Mouse (Mus musculus): ENCODE measurements at regions not wholly inside any gene's neighbourhood (a gene's known extent, or its start where the extent isn't known, plus 50 kb on each side); places are given as distances from the start of the nearest gene placed in this dataset.

GRCm38 (mm10) chr15:5414401-5414800, 170.4 kb upstream of the Ptger4 start:
- DNase-seq = no peak

DNA sequence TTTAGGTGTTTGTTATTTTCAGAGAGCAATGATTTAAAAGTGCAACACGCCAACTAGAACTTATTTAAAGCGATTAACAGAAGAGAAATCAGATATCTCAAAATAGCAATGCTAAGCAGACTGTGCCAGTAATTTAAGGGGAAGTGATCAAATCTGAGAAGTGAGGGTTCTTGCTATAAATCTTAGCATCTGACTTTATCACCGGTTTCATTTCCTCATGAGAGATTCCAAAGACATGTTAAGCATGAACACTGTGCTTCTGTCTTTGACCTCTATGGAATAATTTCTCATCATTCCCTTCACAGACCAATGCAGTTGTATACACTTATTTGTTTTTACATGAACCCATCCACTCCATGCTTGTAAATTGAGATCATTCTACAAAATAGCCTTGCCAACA, 172.0 kb upstream of the Ptger4 start:
- no peak for DNase-seq

- DNase-seq = no peak
These were observed 182.7 kb upstream of the Ptger4 start for GRCm38 (mm10) chr15:5426641-5427040.

DNA sequence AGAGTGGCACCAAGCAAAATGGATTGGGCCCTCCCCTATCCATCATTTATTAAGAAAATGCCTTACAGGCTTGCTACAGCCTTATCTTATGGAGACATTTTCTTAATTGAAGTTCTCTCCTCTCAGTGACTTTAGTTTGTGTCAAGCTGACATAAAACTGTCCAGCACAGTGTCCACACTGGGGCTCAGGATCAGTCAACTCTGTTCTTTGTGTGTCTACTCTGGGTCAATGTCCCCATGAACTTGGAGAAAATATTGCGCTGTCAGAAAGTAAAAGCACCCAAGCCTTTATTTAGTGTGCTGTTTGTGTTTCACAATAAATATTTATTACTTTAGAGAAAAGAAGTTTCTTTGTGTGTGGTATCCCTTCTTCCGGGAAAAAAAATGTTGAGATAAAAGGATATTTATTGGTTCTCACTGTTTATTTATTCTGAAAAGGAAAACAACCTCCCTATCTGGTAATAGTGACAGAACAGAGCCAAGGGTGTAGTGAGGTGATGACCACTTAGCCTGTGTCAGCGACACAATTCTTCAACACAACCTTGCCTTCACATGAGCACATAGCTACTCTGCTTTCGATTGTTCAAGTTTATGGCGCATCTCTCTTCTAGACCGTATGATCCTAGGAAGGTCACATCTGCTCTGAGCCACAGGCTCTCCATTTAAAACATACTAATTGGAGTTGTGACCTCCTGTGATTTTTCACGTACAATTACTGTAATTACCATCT, 183.5 kb upstream of the Ptger4 start:
- no peak for DNase-seq

- DNase-seq = no peak
These were observed 188.0 kb upstream of the Ptger4 start for GRCm38 (mm10) chr15:5432018-5432417.

GRCm38 (mm10) chr15:5437020-5437419, 193.0 kb upstream of the Ptger4 start:
- no peak for DNase-seq

DNA sequence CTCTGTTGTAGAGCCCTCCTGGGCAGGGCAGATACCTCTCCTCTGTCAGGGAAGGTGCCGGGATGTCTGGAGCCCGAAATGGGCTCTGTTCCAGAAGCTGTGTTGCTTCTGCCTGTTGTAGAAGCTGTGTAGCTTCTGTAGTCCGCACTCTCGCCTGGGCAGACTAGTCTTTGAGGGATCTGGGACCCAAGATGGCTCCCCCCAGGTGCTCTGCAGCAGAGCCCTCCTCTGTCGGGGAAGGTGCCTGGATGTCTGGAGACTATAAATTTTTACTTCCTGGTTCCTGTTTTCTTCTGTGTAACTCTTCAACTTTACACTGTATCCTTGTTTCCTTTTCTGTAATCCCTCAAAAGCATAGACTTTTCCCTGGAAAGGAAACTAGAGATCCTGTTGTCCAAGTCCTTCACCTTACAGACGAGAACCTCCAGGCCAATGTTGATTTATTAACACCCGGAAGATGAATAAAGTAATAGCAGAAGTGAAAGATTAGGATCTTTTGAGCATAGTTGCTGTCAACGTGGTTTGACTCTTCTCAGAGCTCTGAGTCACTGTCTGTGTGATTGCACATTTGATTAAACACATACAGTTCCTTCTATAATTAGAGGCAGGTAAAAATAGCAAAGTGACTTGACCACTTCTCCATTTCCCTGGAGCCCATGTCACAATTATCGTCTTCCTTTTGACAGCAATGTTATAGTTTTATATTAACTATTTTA, 202.2 kb upstream of the Ptger4 start:
- no peak for DNase-seq

DNA sequence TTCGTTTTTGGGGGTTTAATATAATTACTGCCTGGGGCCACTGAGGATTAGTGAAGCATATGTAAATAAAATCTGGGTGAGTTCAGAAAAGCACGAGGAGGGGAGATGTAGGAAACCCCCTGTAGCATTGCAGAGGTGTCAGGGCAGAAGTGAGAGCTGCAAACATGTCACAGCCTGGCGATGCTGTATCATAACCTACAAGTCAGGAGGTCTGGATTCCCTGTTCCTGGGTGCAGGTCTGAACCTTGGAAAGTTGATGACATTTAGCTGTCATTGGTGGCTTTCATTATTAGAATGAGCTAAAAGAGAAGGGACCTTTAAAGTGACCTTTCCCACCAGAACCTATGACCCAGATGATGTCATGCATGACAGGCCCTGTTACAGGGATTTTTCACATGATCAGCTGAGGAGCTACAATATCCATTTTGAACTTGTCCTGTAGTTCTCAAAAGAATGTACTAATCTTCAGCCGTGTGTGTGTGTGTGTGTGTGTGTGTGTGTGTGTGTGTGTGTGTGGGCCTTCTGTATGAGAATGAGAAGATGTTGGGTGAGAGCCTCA, 202.8 kb upstream of the Ptger4 start:
- DNase-seq = no peak

- no peak for DNase-seq
These were observed 203.9 kb upstream of the Ptger4 start for GRCm38 (mm10) chr15:5447707-5448496.

DNA sequence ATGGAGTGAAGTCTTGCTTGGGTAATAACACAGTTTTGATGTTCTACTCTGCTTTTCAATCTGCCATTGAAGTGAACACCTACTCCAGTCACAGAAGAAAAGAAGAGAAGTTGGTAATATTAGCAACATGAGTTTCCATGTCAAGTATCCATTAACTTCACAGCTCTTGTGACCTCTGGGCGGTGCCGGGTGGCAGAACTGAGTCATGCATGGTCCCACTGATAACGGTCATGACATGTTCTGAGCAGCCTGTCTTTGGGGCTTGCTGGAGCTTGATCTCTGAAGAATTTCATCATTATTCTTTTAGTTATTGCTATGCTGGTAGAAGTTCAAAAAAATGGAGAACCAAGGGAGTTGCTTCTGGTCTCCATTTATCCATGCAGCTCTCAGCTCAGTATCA, 215.1 kb upstream of the Ptger4 start:
- no peak for DNase-seq

GRCm38 (mm10) chr15:5459580-5459979, 215.6 kb upstream of the Ptger4 start:
- DNase-seq = no peak

DNA sequence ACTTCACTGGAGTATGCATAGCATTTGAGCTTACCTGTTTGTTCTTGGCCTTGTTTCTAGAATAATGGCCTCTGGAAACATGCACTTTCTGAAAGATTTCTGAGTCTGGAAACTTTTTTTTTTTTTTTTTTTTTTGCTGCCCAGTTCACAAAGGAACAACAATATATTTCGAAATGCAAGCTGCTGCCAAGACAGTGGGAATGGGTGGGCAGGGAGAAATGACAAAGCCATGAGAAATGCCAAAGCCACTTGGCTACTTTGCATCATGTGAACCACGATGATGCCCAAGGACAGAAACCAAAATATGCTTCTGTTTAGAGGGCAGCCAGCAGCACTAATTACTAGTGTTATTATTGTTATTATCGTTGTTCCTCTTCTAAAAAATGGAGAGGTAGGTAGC, 218.7 kb upstream of the Ptger4 start:
- DNase-seq = no peak

GRCm38 (mm10) chr15:5464732-5465131, 220.7 kb upstream of the Ptger4 start:
- no peak for DNase-seq

DNA sequence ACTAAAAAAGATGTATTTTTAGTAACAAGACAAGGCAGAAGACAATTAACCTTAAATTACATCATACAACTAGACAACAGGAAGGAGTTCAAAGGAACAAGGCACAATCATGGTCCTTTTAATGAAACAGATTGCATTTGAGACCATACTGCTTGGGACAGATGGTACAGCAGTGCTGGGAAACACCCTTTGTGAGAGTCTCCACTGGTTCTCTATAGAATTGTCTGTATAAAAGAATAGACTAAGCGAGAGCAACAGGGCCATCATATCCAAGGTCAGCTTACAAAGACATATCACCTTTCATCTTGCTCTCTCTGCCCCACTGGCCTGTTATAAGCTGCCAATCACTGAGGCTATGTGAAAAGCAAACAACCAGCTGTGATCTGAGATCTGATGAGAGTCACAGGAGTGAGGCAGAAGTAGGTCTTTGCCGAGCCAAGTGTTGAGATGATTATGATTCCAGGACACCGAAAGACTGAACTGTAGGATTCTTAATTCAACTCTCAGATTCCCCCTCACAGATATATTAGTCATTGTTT, 224.6 kb upstream of the Ptger4 start:
- no peak for DNase-seq

- no peak for DNase-seq
These were observed 231.5 kb upstream of the Ptger4 start for GRCm38 (mm10) chr15:5475389-5475995.

GRCm38 (mm10) chr15:5493286-5493685, 249.3 kb upstream of the Ptger4 start:
- DNase-seq = no peak

- DNase-seq = no peak
These were observed 251.3 kb upstream of the Ptger4 start for GRCm38 (mm10) chr15:5495187-5495849.

- no peak for DNase-seq
These were observed 252.0 kb upstream of the Ptger4 start for GRCm38 (mm10) chr15:5495954-5496353.

DNA sequence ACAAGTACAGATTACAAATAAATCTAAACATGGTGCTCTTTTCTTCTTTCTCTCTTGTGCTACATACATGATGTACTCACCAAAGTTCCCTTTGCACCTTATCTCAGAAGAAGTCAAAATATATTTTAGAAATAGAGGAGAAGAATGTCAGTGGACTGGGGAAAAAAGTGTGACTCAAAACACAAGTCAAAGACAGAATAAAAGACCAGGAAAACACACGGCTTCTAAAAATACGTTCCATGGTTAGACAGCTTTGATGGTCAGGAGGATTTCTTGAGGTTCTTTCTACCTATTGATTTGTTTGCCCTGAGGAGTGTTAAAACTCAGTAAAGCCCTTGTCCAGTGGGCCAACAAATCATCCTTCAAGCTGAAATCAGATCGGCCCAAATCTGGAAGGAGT, 260.5 kb upstream of the Ptger4 start:
- DNase-seq = no peak

- no peak for DNase-seq
These were observed 263.0 kb upstream of the Ptger4 start for GRCm38 (mm10) chr15:5506848-5507544.

- no peak for DNase-seq
These were observed 263.5 kb upstream of the Ptger4 start for GRCm38 (mm10) chr15:5507545-5507913.
